Mouse (Mus musculus): Measurements from ENCODE around the gene Golga1. TPM values are rescaled to one million over a fixed set of nuclear protein-coding genes. Genes with fewer than 3 reads are reported as not detected.

Gene Golga1
- polyA plus RNA-seq, 1 experiment from 2014 or later = 20.7 TPM

GRCm38 (mm10) chr2:38975941-38976805, 89.2 kb downstream of the Golga1 start:
- Histone ChIP-seq H3K9me3 (ENCODE audit: control insufficient read depth, low read length) (no peaks in the 10 kb centered on the region), H3K27ac (replicated peaks; ENCODE audit: low read depth, low read length) (no peak overlapping the region), H3K9ac (ENCODE audit: low read depth, low read length) (no peak overlapping the region), H3K27me3 (replicated peaks; ENCODE audit: control insufficient read depth, insufficient read depth, low read length) (no peaks in the 10 kb centered on the region), H3K4me1 (ENCODE audit: control insufficient read depth, insufficient read depth, low read length) (no peaks in the 10 kb centered on the region), H3K4me3 (ENCODE audit: low read depth, low read length) (no peak overlapping the region), H3K4me2 (ENCODE audit: low read depth, low read length) (no peak overlapping the region), H3K36me3 (ENCODE audit: control insufficient read depth, insufficient read depth, low read length) (no peaks in the 10 kb centered on the region)
- ATAC-seq (ENCODE audit: low read depth) (no peak), DNase-seq (ENCODE audit: low spot score) (no peak)
- 78% methylated on average over 21 of the region's 21 CpGs for whole genome bisulfite sequencing

GRCm38 (mm10) chr2:38975181-38975580, 90.2 kb downstream of the Golga1 start:
- Histone ChIP-seq H3K9me3 (ENCODE audit: control insufficient read depth, low read length) (no peaks in the 10 kb centered on the region), H3K27me3 (replicated peaks; ENCODE audit: control insufficient read depth, insufficient read depth, low read length) (no peaks in the 10 kb centered on the region), H3K4me2 (ENCODE audit: low read depth, low read length) (no peak overlapping the region), H3K4me3 (ENCODE audit: low read depth, low read length) (no peak overlapping the region), H3K27ac (replicated peaks; ENCODE audit: low read depth, low read length) (no peak overlapping the region), H3K4me1 (ENCODE audit: control insufficient read depth, insufficient read depth, low read length) (no peaks in the 10 kb centered on the region), H3K9ac (ENCODE audit: low read depth, low read length) (no peak overlapping the region), H3K36me3 (ENCODE audit: control insufficient read depth, insufficient read depth, low read length) (no peaks in the 10 kb centered on the region)
- ATAC-seq (ENCODE audit: low read depth) (no peak), DNase-seq (ENCODE audit: low spot score) (no peak)
- 66% methylated on average over 3 of the region's 3 CpGs for WGBS

GRCm38 (mm10) chr2:38974171-38974570, 91.2 kb downstream of the Golga1 start:
- ATAC-seq (ENCODE audit: low read depth) (no peak), DNase-seq (ENCODE audit: low spot score) (no peak)
- H3K9ac ChIP-seq (ENCODE audit: low read depth, low read length) = no peak overlapping the region
- no peaks in the 10 kb centered on the region for H3K27me3 ChIP-seq (replicated peaks; ENCODE audit: control insufficient read depth, insufficient read depth, low read length)
- 28% methylated on average over 2 of the region's 2 CpGs for WGBS
- H3K36me3 ChIP-seq (ENCODE audit: control insufficient read depth, insufficient read depth, low read length) = no peaks in the 10 kb centered on the region
- no peak overlapping the region for H3K27ac ChIP-seq (replicated peaks; ENCODE audit: low read depth, low read length)
- H3K4me3 ChIP-seq (ENCODE audit: low read depth, low read length) = no peak overlapping the region
- H3K4me2 ChIP-seq (ENCODE audit: low read depth, low read length) = no peak overlapping the region
- no peaks in the 10 kb centered on the region for H3K4me1 ChIP-seq (ENCODE audit: control insufficient read depth, insufficient read depth, low read length)
- H3K9me3 ChIP-seq (ENCODE audit: control insufficient read depth, low read length) = 0 out of 2 replicates have a peak, but pooled peaks cover 2% of the 10 kb centered on the region

GRCm38 (mm10) chr2:38973701-38974100, 91.6 kb downstream of the Golga1 start:
- no peaks in the 10 kb centered on the region for H3K36me3 ChIP-seq (ENCODE audit: control insufficient read depth, insufficient read depth, low read length)
- no peaks in the 10 kb centered on the region for H3K4me1 ChIP-seq (ENCODE audit: control insufficient read depth, insufficient read depth, low read length)
- WGBS = 77% methylated on average over 7 of the region's 7 CpGs
- no peak overlapping the region for H3K9ac ChIP-seq (ENCODE audit: low read depth, low read length)
- ATAC-seq (ENCODE audit: low read depth) (no peak), DNase-seq (ENCODE audit: low spot score) (no peak)
- no peaks in the 10 kb centered on the region for H3K27me3 ChIP-seq (replicated peaks; ENCODE audit: control insufficient read depth, insufficient read depth, low read length)
- no peak overlapping the region for H3K27ac ChIP-seq (replicated peaks; ENCODE audit: low read depth, low read length)
- H3K9me3 ChIP-seq (ENCODE audit: control insufficient read depth, low read length) = 0 out of 2 replicates have a peak, but pooled peaks cover 3% of the 10 kb centered on the region
- no peak overlapping the region for H3K4me3 ChIP-seq (ENCODE audit: low read depth, low read length)
- H3K4me2 ChIP-seq (ENCODE audit: low read depth, low read length) = no peak overlapping the region

GRCm38 (mm10) chr2:38973223-38973622, 92.1 kb downstream of the Golga1 start:
- ATAC-seq (ENCODE audit: low read depth) (no peak), DNase-seq (ENCODE audit: low spot score) (no peak)
- no peak overlapping the region for H3K9ac ChIP-seq (ENCODE audit: low read depth, low read length)
- no peaks in the 10 kb centered on the region for H3K27me3 ChIP-seq (replicated peaks; ENCODE audit: control insufficient read depth, insufficient read depth, low read length)
- 42% methylated on average over 2 of the region's 2 CpGs for WGBS
- H3K36me3 ChIP-seq (ENCODE audit: control insufficient read depth, insufficient read depth, low read length) = no peaks in the 10 kb centered on the region
- 0 out of 2 replicates have a peak, but pooled peaks cover 3% of the 10 kb centered on the region for H3K9me3 ChIP-seq (ENCODE audit: control insufficient read depth, low read length)
- H3K27ac ChIP-seq (replicated peaks; ENCODE audit: low read depth, low read length) = no peak overlapping the region
- no peak overlapping the region for H3K4me3 ChIP-seq (ENCODE audit: low read depth, low read length)
- no peak overlapping the region for H3K4me2 ChIP-seq (ENCODE audit: low read depth, low read length)
- H3K4me1 ChIP-seq (ENCODE audit: control insufficient read depth, insufficient read depth, low read length) = no peaks in the 10 kb centered on the region

- H3K4me2 ChIP-seq (ENCODE audit: low read depth, low read length) = no peak overlapping the region
- no peak overlapping the region for H3K9ac ChIP-seq (ENCODE audit: low read depth, low read length)
- no peaks in the 10 kb centered on the region for H3K4me1 ChIP-seq (ENCODE audit: control insufficient read depth, insufficient read depth, low read length)
- 71% methylated on average over 5 of the region's 5 CpGs for WGBS
- DNase-seq (ENCODE audit: low spot score) = no peak
- H3K36me3 ChIP-seq (ENCODE audit: control insufficient read depth, insufficient read depth, low read length) = no peaks in the 10 kb centered on the region
- no peak for ATAC-seq (ENCODE audit: low read depth)
- no peak overlapping the region for H3K4me3 ChIP-seq (ENCODE audit: low read depth, low read length)
- no peaks in the 10 kb centered on the region for H3K27me3 ChIP-seq (replicated peaks; ENCODE audit: control insufficient read depth, insufficient read depth, low read length)
- 0 out of 2 replicates have a peak, but pooled peaks cover 3% of the 10 kb centered on the region for H3K9me3 ChIP-seq (ENCODE audit: control insufficient read depth, low read length)
- no peak overlapping the region for H3K27ac ChIP-seq (replicated peaks; ENCODE audit: low read depth, low read length)
These were observed 95.3 kb downstream of the Golga1 start for GRCm38 (mm10) chr2:38970057-38970456.

- Histone ChIP-seq H3K9ac (ENCODE audit: low read depth, low read length) (no peak overlapping the region), H3K4me1 (ENCODE audit: control insufficient read depth, insufficient read depth, low read length) (no peaks in the 10 kb centered on the region), H3K27ac (replicated peaks; ENCODE audit: low read depth, low read length) (no peak overlapping the region), H3K9me3 (ENCODE audit: control insufficient read depth, low read length) (0 out of 2 replicates have a peak, but pooled peaks cover 3% of the 10 kb centered on the region), H3K4me3 (ENCODE audit: low read depth, low read length) (no peak overlapping the region), H3K4me2 (ENCODE audit: low read depth, low read length) (no peak overlapping the region), H3K27me3 (replicated peaks; ENCODE audit: control insufficient read depth, insufficient read depth, low read length) (no peaks in the 10 kb centered on the region), H3K36me3 (ENCODE audit: control insufficient read depth, insufficient read depth, low read length) (no peaks in the 10 kb centered on the region)
- WGBS = 89% methylated on average over 2 of the region's 2 CpGs
- DNase-seq (ENCODE audit: low spot score) (no peak), ATAC-seq (ENCODE audit: low read depth) (no peak)
These were observed 95.7 kb downstream of the Golga1 start for GRCm38 (mm10) chr2:38969650-38970049.

Data from embryonic facial prominence, embryonic 14.5 days (tissue).